Mouse (Mus musculus) adrenal gland, adult (tissue): ENCODE data around the gene Taldo1.

Experiments used
- DNase-seq, 2 experiments: peaks; one replicate each; pipeline ENCODE4 v3.0.0; 2022 to 2023; ENCODE audit warnings: low spot score in 1 of 2; ENCODE audit not compliant: inconsistent age in 2 of 2

The Taldo1 gene

DNA sequence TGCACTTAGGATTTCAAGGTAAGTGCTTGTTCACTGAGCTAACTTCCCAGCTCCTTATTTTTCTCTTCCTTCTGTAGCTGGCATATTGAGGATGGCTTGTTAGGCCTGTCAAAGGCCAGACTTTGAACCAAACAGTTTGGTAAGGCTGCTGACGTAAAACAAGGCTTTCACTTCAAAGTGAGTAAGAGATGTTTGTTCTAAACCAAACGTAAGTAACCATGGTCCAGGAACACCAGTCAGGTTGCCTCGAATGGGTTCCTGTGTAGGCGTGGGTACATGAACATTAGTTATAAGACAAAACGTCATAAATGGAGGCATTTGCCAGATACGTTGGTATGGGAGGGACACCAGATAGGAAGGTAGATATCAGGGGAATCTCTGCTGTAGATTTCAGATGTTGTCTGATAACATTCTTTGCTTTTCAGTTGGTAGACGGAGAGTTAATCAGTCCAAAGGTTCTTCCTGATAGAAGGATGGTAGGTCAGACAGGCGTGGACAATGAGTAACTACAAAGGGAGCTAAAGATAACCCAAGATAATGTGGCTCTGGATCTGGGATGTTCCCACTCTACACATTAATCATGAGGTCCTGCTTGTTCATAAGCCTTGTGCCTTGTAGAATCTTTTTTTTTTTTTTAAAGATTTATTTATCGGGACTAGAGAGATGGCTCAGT lies 28.2 kb downstream of the Taldo1 start:
- DNase-seq, result no peak

DNA sequence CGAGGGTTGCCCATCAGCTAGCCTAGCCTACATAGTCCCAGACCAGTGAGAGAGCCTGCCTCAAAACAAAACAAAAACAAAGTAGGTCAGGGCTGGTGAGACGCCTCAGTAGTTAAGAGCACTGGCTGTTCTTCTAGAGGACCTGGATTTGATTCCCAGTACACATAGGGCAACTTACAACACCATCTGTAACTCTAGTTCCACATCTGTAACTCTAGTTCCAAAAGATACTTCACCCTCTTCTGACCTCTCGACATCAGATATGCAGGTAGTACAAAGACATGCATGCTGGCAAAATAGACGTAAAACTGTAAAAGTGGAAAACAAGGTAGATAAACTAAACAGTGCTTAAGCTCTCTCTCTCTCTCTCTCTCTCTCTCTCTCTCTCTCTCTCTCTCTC lies 31.8 kb downstream of the Taldo1 start:
- DNase-seq, result no peak

DNA sequence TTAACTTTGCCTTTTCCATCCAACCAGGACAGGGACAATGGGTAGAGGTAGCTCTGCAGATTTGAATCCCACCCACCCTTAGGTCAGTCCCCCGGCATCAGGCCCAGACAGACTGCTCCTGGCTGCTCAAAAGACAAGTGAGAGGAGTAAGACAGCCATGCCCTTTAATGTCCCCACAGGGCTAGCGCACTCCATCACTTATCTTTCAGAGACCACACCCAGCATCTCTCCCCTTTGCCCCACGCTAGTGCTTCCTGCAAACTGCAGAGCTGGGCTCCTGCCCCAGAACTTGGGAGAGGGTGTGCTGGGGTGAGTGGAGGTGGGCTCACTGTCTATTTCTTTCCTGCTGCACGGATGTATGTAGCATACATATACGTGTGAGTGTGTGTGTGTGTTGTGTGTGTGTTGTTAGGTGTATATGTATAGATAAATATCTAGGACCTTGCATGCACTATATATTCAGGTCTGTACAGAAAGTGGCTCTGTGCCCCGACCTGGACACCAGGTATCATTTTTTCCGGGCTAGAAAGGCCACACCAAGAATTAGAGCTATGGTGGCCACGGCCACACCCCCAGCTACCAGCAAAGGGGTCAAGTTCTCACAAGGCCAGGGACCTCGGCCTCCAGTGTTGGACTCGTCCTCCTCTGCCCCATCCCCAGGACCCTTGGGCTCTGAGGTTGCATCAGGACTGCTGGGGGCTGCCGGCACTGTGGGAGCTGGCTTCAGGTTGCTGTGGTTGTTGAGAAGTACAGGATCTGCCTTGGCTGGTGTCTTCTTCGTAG lies 35.1 kb downstream of the Taldo1 start:
- DNase-seq, result no peak

DNA sequence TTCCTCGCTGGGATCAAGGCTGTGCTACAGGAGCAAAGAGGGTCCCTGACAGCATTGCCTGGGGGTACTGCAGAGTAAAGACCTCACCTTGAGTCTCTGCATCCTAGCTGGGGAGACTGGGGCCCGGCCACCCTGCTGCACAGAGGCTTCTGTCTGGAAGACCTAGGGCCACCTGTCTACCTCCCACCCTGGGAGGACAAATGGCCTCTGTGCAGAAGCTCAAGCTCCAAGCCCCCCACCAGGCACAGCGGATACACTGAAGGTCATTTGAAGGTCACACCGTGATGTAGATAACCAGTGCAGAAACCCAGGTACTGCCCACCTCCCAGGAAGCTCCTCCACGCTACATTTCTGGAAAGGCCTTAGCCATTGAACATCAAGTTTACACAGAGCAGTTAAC lies 36.7 kb downstream of the Taldo1 start:
- DNase-seq, result no peak

DNA sequence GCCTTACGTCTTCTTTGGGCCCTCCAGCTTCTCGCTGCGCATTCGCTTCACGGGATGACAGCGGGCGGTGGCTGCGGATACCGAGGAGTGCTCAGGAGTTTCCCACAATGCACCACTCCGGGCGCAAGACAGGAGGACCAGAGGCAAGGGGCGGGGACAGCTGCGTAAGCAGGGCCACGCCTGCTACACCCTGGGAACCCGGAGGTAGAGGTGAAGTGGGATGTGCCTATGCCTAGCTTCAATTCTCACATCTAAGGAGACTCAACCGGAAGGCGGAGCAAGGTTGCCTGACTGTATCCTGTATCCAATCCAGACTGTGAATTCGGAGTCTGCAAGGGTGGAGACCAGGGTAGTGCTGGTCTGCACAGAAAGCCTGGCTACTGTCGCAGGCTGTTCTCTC lies 37.3 kb downstream of the Taldo1 start, which contains the start of gene Cend1:
Gene Cend1, minus strand, starts transcription at position 182 of the 400 bp plus-strand sequence.
- peak in 1 of 2 experiments; percentile 78 for DNase-seq

DNA sequence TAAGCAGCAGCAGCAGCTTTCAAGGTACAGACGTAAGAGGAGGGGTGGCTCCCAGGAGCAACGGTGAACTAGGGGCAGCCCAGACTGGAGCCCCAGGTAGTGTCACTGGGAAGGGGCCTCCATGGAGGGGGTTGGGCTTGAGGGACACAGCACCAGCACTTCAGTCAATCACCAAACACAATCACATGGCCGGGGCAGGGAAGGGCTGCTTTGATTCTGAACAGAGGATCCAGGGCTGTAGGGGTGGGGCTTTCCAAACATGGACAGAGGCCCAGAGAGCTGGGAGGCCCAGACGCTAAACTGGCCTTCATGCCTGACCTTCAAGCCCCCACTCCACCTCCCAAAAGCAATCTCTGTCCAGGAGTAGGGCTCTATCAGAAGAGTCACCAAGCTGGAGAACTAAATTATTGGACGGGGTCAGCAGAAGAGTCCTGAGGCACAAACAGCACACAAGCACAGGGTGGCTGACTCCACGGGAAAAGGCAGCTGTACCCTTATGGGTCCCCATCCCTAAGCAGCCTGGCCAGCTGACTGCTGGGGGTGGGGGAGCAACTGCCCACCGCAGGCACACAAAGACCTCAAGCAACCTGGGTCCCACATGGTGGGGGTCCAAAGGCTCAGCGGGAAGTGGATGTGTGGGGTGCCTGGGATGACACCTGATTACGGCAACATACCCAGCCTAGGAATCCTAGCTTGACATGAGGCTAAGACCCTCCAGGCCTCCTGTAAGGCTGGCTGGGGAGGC lies 38.0 kb downstream of the Taldo1 start:
- peak in 1 of 2 experiments; percentile 82 for DNase-seq

DNA sequence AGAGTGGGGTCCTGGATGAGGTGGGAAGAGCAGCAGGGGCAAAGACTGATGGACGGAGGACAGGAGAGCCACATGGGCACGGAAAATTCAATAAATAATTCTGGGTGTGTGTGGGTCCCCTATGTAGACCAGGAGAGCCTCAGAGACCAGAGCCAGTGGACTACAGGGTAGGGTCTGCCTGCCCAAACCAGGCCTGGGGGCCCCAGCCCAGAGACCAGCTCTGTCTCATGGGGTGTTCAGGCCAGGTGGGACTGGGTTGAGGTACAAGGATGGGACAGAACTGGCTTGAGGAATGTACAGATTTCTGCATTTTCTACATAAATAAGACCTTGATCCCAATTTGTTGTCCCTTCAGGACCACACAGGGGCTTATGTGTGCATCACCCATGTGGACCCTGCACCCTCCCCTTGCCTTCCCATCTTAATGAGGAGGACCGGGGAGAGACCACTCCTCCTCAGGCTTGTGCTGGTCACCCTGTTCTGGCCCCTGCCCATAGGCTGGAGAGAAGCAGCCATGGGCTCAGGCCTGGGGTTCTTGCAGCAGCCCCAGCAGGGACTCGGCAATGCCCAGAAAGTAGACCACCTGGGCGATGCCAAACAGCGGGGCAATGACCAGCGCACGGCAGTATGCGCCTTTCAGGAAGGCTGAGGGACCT lies 38.7 kb downstream of the Taldo1 start:
- DNase-seq, result no peak

DNA sequence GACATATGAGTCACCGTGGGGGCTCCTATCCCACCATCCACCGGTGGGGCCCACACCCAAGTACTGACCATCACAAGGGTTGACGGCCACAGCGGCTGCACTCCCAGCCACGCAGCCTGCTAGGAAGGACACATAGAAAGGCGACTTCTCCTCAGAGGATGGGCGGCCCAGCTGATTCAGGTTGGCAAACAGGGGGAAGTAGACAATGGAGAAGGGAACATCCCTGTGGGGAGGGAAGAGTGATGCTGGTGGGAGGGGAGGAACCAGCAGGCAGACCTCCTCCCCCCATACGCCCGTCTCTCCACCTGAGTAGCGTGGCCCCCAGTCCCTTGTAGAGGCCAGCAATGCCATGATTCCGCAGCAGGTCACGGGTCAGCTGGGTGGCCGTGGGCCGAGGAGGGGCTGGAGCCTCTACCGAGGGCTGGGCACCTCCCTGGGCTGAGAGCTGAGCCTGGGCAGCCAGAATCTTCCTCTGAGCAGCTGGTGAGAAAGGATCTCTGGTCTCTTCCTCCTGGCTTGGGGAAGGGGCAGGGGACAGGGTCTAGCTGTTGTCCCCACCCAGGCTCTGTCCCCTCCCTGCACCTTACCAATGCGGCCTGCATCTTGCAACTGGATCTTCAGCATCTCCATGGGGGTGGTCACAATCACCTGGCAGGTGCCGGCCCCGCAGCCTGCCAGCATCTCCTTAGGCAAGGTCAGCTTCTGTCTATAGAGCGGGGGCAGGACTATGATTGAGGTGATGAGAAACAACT lies 39.6 kb downstream of the Taldo1 start:
- no peak for DNase-seq

DNA sequence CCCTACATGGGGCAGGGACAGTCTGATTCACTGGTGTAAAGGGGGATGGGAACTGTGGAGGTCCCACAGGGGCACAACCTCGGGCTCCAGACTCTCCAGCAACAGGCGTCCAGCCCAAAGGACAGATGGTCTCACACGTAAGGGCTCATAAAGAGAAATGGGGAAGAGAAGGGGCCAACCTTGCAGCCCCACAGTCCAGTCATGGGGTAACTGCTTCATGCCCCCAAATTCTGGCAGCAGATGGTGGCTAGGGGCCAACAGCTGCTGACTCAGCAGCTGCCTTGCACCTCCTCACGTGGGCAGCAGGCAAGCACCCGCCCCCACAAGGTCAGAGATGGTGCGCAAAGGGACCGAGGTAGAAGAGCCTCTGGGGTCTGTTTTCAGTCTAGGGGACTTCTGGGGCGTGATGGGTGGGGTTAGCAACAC lies 40.2 kb downstream of the Taldo1 start:
- DNase-seq, result peak; percentile 88 to 94

DNA sequence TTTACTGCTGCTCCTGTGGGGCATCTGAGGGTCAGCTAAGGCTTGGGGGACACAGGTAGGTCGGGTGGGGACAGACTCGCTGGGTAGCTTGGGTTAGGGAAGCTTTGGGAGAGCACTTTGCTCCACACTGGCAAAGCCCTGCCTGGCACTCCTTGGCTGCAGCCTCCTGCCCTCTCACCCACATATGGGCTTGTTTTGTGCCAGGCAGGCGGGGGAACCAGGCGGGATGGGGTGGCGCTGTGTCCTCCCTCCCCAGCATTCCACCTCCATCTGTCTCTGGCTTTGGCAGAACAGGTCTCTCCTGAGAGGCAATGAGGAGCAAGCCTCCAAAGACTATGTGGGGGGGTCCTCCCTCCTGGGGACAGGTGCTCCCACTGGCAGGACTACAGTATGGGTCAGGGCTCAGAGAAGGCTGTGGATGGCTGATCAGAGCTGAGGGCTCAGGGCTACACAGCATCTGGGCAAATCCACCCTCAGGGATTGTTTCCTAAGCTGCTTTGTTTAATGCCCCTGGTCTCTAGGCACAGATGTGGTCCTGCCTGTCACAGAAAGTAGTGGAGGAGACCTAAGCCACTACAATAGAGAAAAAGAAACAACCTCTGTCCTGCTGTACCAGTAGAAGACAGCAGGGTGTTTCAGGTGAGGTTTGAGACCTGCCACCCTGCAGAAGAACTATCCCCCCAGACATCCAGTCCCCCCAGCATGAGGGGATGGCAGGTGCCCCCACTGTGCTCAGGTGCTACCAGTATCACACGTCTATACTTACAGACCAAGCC lies 40.9 kb downstream of the Taldo1 start:
- DNase-seq, result peak; percentile 82 to 91

DNA sequence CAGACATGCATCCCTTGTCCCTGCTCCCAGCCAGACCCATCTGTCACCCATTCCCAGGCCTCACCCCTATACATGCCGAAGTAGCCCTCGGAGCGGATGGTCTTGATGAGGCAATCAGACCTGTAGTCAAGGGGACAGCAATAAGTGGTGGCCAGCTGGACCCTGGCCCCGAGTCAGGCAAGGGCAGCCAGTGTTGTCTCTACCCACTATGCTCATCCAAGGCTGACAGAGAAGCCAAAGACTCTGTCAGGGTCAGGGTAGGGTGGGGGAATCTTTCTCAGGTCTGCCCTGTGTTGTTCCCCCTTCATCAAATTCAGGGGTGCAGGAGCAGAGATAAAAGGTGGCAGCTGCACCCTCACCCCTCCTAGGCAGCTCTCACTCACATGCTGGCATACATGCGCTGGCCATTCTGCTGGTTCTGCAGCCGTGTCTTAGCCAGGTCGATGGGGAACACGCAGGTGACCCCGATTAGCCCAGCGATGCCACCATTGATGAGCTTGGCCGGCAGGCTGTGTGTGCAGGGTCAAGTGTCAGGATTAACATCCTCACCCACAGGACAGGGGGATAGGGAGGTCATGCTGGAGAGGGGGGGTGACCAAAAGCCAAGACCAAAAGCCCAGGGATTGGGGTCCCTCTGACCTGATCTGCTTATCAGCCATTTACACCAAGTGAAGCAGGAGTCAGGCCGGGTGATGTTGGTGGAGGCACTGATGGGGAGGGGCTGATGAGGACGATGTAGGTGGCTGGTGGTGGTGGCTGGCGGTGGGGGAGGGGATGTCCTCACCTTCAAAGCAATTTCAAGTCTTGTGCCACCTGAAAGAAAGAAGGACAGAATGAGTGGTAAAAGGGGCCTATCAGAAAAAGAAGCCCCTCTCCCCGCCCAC lies 41.8 kb downstream of the Taldo1 start:
- DNase-seq, result peak in 1 of 2 experiments; percentile 64

DNA sequence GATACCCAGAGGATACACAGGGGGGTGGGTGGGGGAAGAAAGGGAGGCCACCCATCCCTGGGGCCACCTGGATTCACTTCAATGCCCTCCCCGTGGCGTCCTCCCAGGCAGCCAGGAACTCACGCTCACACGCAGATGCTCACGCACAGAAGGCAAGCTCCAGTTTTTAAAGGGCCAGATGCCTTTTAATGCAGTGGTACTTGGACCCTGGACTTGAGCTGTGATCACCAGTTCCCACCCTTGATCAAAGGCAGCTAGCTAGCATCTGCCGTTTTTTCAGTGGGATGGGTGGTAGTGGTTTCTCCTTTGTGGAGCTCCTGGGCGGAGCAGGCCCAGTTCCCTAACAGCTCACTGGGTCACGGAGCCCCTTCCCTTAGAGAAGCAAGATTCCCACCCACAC lies 42.5 kb downstream of the Taldo1 start:
- DNase-seq, result peak; percentile 76 to 84

DNA sequence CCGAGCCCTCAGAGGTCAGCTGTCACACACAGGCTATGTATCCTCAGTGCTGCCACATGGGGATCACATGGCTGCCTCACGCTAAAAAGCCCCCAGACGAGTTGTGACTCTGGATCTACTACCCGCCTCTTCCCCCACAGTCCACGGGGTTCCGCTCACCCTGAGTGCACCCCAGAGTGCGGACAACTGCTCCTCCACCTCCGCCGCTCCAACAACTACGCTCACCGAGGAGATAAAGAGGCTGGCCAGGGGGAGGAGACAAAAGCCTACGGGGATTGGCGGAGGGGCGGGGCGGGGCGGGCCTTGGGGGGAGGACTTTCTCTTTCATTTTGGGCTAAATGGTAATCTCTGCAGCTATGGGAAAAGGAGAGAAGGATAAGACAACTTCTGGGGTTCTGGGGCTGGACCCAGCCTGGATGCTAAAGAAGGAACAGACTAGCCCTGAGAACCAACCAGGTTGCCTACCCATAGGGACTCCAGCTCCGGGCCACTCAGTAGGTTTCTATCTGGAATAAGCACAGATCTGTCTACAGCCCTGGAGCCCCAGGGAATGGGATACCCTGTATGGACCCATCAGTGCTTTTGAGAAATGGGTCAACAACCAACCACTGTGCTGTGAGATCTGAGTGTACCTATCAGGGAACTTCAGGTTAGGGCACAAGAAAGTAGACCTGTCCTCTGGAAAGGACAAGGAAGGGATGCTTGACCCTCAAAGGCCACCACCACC lies 43.3 kb downstream of the Taldo1 start:
- peak; percentile 81 to 90 for DNase-seq

DNA sequence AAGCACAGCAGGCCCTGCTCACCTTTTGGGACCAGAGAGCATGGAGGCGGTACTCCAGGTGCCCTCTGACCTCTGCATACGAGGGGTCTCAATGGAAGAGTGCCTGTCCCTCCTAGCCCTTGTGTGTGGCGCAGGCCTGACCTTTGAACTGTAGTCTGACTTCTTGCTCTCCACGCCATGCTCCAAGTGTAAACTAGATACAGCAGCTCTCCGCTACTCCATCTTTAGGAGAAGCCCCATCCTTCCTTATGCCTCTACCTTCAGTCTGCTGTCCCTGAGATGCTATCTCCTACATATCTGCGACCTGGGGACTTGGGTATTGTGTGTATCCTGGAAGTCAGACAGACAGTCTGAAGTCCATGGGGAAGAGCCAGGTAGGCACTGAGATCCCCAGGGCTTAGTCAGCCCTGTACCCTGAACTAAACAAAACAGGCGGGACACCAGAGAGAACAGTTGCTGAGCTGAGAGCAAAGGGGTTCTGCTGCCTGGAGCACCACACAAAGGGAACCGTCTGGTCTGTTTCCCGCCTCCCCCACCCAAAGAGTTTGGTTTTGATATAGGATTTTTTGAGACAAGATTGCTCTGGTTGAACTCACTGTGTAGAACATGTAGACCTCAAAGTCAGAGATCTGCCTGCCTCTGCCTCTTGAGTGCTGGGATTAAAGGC lies 44.0 kb downstream of the Taldo1 start:
- DNase-seq, result no peak

DNA sequence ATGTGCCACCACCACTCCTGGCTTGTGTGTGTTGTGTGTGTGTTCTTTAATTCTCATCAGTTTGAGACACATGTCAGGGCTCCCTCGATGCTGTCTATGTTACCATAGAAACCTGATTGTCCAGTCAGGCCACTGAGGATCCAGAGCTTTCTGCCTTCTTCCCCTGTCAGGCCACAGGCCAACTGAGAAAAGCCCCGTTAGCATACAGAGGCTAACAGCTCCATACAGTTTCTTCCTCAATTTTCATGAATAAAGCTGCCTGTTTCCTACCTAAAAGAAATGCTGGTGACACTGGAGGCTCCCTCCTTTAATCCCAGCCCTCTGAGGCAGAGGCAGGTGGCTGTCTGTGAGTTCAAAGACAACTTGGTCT lies 44.5 kb downstream of the Taldo1 start:
- no peak for DNase-seq

DNA sequence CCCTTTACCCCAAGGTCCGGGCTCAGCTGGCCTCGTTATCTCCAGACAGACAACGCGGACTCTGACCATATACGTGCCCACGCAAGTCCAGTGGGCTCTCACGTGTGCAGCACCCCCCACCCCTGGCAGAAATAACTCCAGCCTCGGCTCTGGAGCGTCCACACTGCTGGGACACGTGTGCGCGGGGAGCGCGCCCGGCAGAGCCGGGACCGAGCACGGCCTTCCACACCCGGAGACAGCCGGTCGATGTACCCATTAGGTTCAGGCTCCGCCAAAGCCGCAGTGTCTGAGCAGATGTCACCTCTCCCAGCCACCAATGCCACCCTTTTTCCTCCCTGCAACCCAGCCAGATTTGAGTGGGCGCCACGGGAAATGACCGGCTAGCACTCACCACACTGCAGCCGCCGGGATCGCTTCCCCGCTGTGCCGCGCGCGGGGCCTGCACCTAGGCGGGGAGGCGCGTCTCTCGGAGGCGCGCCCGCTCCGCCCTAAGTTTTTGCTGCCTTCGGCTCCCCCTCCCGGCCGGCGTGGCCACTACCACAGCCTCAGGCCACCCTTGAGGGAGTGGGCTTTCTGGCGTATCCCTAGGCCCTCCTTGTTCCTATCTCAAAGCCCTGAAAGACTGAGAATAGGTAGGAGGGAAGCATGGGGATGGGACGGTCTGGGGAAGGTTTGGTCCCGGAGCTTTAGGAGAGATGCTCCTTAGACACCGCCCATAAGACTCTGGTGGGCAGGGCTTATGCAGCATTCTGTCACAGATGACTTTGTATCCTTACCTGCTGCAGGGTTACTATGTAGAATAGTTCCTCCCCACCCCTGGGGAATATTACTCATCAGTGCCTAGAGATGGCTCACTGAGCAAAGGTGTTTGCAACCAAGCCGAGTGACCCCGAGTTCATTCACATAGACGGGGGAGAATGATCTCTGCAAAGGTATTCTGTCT lies 45.5 kb downstream of the Taldo1 start, which contains the start of gene Slc25a22:
Gene Slc25a22, minus strand, starts transcription at position 715 of the 943 bp plus-strand sequence.
- peak; percentile 86 to 95 for DNase-seq
